Mouse (Mus musculus) liver (tissue): ENCODE data around the gene Clca3a2.
"Not testable (repeated sequence)": the region's sequence is repeated elsewhere in the genome, so short reads cannot be mapped to it uniquely, and the experiment has no call there.

Experiments used
- DNase-seq: peaks from one replicate; pipeline ENCODE4 v3.0.0-alpha.2; 2020; ENCODE audit warnings: mixed read lengths

Gene Clca3a2

DNA sequence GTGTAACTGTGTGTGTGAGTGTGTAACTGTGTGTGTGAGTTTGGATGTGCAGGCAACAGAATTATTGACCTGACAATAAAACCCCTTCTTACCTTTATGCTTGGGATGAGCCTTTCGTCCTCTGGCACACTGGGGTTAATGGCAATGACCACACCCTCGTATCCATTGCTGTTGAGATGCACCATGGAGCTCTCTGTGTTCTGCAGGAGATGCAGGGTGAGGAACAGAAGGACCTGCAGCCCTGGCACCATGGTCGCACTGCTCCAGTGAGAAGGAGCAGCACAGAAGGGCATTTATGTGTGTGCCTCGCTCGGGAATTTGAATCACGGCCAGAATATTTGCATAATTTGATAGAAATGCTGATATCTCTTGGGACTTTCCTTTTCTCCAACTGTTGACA is at the start of gene Clca3a2:
Gene Clca3a2, minus strand, starts transcription at position 276 of the 400 bp plus-strand sequence.
- DNase-seq = not testable (repeated sequence)

- no peak for DNase-seq
These were observed 30.3 kb upstream of the Clca3a2 start for GRCm38 (mm10) chr3:144849584-144849983.

- DNase-seq = not testable (repeated sequence)
These were observed 29.8 kb upstream of the Clca3a2 start, which contains the start of gene Clca3b for GRCm38 (mm10) chr3:144849014-144849556. Clca3b (minus strand) TSS chr3:144849357.

GRCm38 (mm10) chr3:144827257-144827656 is 8.0 kb upstream of the Clca3a2 start:
- no peak for DNase-seq

DNA sequence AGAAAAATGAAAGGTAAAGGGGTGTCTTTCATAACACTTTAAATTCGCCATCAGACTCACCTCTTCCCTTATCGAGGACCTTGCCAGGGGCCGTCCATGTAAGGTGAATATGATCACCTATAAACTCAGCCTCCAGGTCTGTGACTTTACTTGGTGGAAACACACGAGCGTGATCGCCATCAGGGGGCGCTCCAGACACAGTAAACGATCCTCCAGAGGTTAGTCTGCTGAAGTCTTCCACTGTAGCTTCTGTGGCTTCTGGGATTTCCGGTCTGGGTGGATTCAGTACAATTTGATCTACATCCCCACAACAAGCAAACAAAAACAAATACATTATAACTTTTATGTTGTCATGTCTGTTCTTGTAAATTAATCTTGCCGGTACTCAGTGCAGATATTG is 5.9 kb upstream of the Clca3a2 start:
- DNase-seq = peak; percentile 75

DNA sequence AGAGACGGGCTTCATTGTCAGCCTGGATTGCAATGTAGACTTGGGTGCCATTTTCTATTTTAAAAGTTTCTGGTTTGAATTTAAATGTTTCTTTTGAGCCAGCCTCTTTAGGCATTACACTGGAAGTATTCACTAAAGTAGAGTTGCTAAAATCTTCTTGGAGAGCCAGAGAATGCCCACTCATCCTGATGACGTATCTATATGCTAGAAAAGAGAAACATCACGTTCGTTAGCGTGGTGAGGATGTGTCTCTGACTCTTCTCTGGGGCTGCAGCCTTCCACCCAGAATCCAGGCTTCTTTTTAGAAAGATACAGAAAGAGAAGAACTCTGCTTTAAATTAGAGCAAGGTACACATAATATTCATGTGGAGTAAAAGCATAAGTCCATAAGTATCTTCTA is 4.0 kb upstream of the Clca3a2 start:
- DNase-seq = no peak

DNA sequence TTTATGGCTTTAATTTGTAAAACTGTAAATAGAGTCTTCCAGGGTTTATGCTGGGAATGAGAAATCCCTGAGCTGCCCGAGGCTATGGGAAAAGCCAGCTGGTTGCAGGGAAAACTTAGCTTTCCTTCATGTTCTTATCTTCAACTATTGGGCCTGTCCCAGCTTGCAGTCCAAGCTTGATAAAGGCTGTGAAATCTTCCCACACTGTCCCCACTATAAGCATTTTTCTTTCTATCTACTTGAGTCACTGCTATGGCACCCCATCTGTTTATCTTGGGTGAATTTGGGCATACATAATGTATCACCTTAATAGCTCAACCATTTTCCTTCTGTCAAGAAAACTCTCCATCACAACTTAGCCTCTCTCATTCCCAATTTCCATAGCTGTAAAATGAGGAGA is 1.3 kb upstream of the Clca3a2 start:
- DNase-seq = no peak

DNA sequence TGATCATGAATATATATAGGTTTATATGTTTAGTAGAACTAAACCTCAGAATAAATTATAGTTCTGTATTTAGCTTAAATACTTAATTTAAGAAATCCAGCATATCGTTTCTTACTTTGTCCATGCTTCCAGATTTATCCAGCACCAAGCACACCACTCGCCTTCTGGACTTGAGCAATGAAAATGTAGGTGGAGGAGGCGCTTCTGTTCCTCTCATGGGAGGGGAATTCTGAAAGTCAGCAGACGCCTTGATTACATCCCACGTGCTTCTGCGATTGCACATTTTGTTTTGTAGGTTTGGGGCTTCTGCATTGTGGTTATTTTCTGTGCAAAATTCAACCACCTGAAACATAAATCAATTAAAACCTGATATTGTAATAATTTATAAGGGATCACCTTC is 6.0 kb downstream of the Clca3a2 start:
- not testable (repeated sequence) for DNase-seq

DNA sequence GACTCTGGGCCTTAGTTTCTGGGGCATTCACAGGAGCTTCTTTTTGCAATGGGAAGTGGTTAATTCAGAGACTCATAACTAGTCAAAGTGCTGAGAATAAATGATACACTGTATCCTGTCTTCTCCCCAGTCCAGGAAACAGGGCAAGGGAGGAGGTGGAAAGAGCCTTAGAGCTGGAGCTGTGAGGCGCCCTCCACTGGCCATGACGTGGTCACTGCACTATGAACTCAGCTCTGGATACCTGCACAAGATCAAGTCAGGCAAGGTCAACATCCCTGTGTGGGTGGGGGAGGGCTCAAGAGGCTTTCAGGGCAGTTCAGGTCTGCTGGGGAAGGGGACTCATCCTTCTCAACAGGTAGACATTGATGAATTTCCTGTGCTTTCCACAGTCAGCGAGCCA is 7.5 kb downstream of the Clca3a2 start:
- DNase-seq = no peak

DNA sequence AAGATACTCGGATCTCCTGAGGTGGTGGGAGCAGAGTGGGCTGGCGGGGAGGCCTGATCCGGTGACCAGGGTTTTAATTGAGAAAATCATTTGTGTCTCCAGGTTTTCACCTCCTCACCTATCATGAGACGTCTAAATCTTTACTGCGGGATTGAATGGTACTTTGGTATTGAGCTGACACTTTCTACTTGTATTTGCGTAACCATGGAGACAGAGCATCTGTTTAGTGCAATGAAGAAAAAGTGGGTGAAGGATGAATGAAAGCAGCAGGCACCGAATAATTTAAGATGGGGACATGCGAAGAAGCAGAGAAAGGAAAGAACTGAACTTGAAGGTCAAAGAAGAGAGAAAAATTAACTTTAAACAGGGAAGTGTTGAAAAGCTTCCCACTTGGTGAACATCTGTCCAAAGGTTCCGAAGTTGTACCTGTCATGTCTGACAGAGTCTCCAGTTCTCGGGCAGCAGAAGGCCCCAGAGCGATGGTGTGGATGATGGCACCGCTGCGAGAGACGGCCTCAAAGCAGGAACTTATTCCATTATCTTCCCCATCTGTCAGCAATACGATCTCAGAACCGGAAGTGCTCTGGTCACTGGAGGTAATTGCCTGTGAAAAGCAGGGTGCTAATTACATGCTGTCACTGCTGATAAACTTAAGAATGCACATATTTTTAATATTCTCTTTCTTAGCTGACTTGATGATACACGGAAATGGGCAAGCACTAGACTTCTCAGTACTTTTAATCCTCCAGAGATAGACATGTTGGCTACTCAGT is 11.0 kb downstream of the Clca3a2 start:
- not testable (repeated sequence) for DNase-seq

DNA sequence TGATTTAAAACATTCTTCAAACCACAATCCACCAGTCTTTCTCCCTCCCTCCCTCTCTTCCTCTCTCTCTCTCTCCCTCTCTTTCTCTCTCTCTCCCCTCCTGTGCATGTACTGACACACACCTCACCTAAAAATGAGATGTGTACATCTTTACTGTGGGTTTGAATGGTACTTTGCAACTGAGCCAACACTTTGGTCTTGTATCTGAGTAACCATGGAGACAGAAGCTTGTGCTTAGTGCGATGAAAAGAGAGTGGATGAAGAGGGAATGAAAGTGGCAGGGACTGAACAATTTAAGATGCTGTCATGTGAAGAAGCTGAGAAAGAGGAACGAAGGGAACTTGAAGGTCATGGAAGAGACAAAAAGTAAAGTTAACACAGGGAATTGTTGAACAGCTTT is 12.7 kb downstream of the Clca3a2 start:
- not testable (repeated sequence) for DNase-seq

DNA sequence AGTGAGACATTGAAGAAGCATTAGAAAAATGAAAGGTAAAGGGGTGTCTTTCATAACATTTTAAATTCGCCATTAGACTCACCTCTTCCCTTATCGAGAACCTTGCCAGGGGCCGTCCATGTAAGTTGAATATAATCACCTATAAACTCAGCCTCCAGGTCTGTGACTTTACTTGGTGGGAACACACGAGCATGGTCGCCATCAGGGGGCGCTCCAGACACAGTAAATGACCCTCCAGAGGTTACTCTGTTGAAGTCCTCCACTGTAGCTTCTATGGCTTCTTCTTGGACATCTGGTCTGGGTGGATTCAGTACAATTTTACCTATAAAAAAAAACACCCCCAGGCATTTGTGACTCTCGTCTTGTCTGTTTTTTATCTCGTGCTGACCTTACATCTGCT is 17.4 kb downstream of the Clca3a2 start:
- peak; percentile 67 for DNase-seq

- no peak for DNase-seq
These were observed 33.8 kb downstream of the Clca3a2 start for GRCm38 (mm10) chr3:144785181-144786148.

GRCm38 (mm10) chr3:144765161-144765560 is 54.1 kb downstream of the Clca3a2 start:
- no peak for DNase-seq

GRCm38 (mm10) chr3:144761454-144761853 is 57.8 kb downstream of the Clca3a2 start:
- no peak for DNase-seq

DNA sequence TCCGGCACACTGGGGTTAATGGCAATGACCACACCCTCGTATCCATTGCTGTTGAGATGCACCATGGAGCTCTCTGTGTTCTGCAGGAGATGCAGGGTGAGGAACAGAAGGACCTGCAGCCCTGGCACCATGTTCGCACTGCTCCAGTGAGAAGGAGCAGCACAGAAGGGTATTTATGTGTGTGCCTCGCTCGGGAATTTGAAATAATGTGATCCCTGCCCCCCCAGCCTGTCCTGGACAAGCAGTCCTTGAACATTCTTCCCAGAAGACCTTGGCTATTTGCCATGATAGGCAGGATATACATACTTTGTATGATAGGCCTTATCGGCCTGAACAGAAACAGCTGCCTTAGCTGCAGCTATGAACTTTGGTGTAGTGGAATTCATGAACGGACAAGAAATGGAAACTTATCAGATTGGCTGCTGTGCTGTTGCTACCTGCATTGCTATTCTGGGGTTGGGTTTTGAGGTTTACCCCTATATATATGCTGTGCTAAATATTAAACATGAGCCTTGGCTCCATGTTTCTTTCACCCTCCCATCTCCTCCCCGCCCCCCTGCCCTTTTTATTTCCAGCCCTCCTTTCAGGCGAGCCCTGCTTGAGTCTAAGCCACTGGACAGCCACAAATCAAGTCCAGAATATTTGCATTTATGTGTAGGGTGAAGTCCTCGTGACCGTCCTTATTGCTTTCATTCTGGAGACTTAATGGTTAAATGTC is 58.5 kb downstream of the Clca3a2 start, which contains the start of gene Clca3a1:
Gene Clca3a1, minus strand, starts transcription at position 386 of the 718 bp plus-strand sequence.
- no peak for DNase-seq

GRCm38 (mm10) chr3:144759719-144760118 is 59.6 kb downstream of the Clca3a2 start:
- DNase-seq = no peak

DNA sequence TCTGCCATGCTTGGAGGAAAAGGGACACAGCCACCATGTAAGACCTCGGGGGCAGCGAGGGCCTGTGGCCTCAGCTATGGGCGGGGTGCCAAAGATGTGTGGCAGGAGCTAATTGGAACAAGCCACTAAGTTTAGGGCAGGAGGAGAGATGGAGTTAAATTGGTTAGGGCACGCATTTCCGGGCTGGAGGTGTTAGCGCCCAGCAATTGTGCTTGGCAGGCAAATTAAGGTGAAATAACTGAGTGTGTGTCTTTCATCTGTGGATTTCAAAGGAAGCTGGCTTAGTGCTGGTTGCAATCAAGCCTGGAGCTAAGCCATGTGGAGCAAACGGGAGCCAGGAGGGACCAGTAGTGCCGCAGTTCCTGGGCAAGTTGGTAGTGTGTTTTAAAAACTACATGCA is 63.2 kb downstream of the Clca3a2 start:
- DNase-seq = not testable (repeated sequence)

GRCm38 (mm10) chr3:144753120-144753519 is 66.2 kb downstream of the Clca3a2 start:
- DNase-seq = peak; percentile 19

DNA sequence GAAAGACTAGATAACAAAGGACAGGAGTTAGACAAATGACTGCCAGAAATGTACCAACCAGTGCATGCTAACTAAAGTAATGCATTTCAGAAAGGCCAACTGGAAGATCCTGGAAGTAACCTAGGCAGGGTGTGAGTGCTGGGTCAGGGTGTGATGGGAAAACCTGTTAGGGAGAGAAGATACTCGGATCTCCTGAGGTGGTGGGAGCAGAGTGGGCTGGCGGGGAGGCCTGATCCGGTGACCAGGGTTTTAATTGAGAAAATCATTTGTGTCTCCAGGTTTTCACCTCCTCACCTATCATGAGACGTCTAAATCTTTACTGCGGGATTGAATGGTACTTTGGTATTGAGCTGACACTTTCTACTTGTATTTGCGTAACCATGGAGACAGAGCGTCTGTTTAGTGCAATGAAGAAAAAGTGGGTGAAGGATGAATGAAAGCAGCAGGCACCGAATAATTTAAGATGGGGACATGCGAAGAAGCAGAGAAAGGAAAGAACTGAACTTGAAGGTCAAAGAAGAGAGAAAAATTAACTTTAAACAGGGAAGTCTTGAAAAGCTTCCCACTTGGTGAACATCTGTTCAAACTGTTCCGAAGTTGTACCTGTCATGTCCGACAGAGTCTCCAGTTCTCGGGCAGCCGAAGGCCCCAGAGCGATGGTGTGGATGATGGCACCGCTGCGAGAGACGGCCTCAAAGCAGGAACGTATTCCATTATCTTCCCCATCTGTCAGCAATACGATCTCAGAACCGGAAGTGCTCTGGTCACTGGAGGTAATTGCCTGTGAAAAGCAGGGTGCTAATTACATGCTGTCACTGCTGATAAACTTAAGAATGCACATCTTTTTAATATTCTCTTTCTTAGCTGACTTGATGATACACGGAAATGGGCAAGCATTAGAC is 70.0 kb downstream of the Clca3a2 start:
- not testable (repeated sequence) for DNase-seq

GRCm38 (mm10) chr3:144747706-144748105 is 71.6 kb downstream of the Clca3a2 start:
- not testable (repeated sequence) for DNase-seq
